Mouse (Mus musculus) limb, embryonic 11.5 days (tissue): ENCODE data around the gene Pdlim4. TPM values are rescaled to one million over a fixed set of nuclear protein-coding genes. Genes with fewer than 3 reads are reported as not detected.
"Not testable (repeated sequence)": the region's sequence is repeated elsewhere in the genome, so short reads cannot be mapped to it uniquely, and the experiment has no call there.

Experiments used
- ATAC-seq: fragments of 200-750 bp; cut with Nextera tagmentation; 2 replicates; pipeline ENCODE4 v1.8.0; 2017; ENCODE audit warnings: low read depth; ENCODE audit not compliant: insufficient number of reproducible peaks, low FRiP score, low TSS enrichment
- DNase-seq: peaks from one replicate; pipeline ENCODE4 v3.0.0-alpha.2; 2015; ENCODE audit warnings: low spot score
- H3K27ac ChIP-seq: fragments of 300-500 bp; sonication (generic); replicated peaks from 2 replicates; pipeline ENCODE4 v1.5.1; 2014; ENCODE audit warnings: low read depth, mild to moderate bottlenecking, low read length
- H3K27me3 ChIP-seq: fragments of 300-500 bp; sonication (generic); 2 replicates; pipeline ENCODE4 v1.6.1; 2014; ENCODE audit warnings: mild to moderate bottlenecking, low read length, mixed read lengths; ENCODE audit not compliant: control insufficient read depth, insufficient read depth
- H3K36me3 ChIP-seq: fragments of 300-500 bp; sonication (generic); 2 replicates; pipeline ENCODE4 v1.6.1; 2014; ENCODE audit warnings: mild to moderate bottlenecking, low read length, moderate library complexity, mixed read lengths; ENCODE audit not compliant: control insufficient read depth, insufficient read depth
- H3K4me1 ChIP-seq: fragments of 300-500 bp; sonication (generic); 2 replicates; pipeline ENCODE4 v1.6.1; 2014; ENCODE audit warnings: low read length, mixed read lengths; ENCODE audit not compliant: control insufficient read depth, insufficient read depth
- H3K4me2 ChIP-seq: fragments of 300-500 bp; sonication (generic); 2 replicates; pipeline ENCODE4 v1.6.1; 2014; ENCODE audit warnings: low read depth, mild to moderate bottlenecking, moderate library complexity; ENCODE audit not compliant: severe bottlenecking
- H3K4me3 ChIP-seq: fragments of 300-500 bp; sonication (generic); 2 replicates; pipeline ENCODE4 v1.5.1; 2014; ENCODE audit warnings: low read depth, low read length
- H3K9ac ChIP-seq: fragments of 300-500 bp; sonication (generic); 2 replicates; pipeline ENCODE4 v1.6.1; 2014; ENCODE audit warnings: mild to moderate bottlenecking, low read length
- H3K9me3 ChIP-seq: fragments of 300-500 bp; sonication (generic); 2 replicates; pipeline ENCODE4 v1.6.1; 2016; ENCODE audit warnings: low read length; ENCODE audit not compliant: control insufficient read depth
- WGBS: fragments of 180-500 bp; shearing (Covaris S2); extraction: QIAGEN DNeasy Blood & Tissue Kit; methylation state at CpG from one replicate; pipeline ENCODE4 v1.1.7; 2014; 5-methylcytosine and 5-hydroxymethylcytosine counted together
- polyA plus RNA-seq: library from polyadenylated mRNA; unstranded; fragments of >200 nt; fragmentation: Nextera tagmentation; extraction: Ambion mirVana; gene quantifications from 2 replicates; pipeline ENCODE4 v1.2.1, GENCODE M21; 2014

Gene Pdlim4
- polyA plus RNA-seq, 1 experiment from 2014 or later, result 178 TPM

DNA sequence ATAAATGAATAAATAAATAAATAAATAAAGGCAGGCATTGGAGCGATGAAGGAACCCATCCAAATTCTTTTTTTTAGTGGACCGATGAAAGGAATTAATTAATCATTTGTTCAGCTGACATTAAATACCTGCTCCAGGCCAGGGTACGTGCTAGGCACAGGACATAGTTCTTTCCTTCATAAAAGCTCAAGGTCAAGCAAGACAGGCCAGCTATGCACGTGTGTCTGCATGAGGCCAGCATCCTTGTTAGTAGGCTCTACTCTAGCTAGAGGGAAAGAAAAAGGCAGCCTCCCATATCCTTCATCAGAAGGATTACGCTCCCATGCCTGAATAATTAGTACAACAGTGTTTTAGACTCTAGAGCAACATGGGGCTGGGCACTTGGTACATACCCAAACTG, 55.9 kb downstream of the Pdlim4 start:
- DNase-seq, result no peak
- no peak overlapping the region for H3K9ac ChIP-seq
- H3K36me3 ChIP-seq, result no peaks in the 10 kb centered on the region
- 84% methylated on average over 5 of the region's 5 CpGs for WGBS
- H3K4me2 ChIP-seq, result no peak overlapping the region
- no peaks in the 10 kb centered on the region for H3K27me3 ChIP-seq
- no peaks in the 10 kb centered on the region; the same call in 1 of the 2 replicates for H3K4me1 ChIP-seq
- no peaks in the 10 kb centered on the region for H3K9me3 ChIP-seq
- ATAC-seq, result no peak
- H3K27ac ChIP-seq, result no peak overlapping the region
- H3K4me3 ChIP-seq, result no peak overlapping the region

DNA sequence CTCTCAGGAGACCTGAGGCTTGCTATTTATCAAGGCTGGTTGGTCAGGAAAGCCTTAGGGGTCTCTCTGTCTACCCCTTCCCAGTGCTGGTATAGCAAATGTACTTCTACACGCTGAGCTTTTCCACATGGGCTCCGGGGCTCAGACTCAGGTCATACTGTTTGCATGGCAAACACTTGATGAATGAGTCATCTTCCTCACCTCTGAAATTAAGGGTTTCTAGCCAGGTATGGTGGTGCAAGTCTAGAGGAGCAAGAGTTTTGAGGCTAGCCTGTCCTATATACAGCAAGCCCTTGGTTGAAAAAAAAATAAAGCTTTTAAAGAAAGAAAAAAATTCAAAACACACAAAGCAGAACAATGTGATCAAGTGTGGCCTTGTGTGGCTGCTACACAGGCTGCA, 57.6 kb downstream of the Pdlim4 start:
- DNase-seq, result no peak
- WGBS, result 92% methylated on average over 2 of the region's 2 CpGs

DNA sequence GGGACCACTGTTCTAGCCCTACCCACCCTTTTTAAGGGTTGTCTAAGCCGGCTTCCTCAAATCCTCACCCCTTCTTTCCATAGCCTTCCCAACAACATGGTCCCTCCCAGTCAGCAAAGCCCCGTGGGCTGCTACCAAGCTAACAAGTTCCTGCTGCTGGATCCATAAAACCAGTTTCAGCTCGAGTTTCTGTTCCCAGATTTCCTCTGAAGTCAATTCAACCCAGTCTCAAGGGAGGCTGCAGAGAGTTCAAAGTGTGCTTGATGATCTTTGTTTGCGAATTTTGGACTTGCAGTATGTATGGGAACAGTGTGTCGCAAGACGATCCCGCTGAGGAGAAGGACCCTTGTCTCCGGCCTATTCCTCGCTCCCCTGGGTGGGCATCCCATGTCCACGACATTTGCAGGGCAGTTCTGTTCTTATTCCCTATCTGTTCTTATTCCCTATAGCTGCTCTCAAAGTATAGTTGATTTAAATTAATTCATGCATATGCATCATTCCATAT, 60.3 kb downstream of the Pdlim4 start:
- Histone ChIP-seq H3K36me3 (no peaks in the 10 kb centered on the region), H3K27me3 (no peaks in the 10 kb centered on the region), H3K9me3 (no peaks in the 10 kb centered on the region), H3K4me1 (no peaks in the 10 kb centered on the region; the same call in 1 of the 2 replicates), H3K27ac (no peak overlapping the region), H3K9ac (no peak overlapping the region), H3K4me2 (no peak overlapping the region), H3K4me3 (no peak overlapping the region)
- no peak for ATAC-seq
- WGBS, result 63% methylated on average over 10 of the region's 10 CpGs
- peak; percentile 27 for DNase-seq

More for the DNA sequence above, 57.6 kb downstream of the Pdlim4 start:
- Histone ChIP-seq H3K9me3 (no peaks in the 10 kb centered on the region), H3K4me2 (no peak overlapping the region), H3K9ac (no peak overlapping the region), H3K4me3 (no peak overlapping the region), H3K36me3 (no peaks in the 10 kb centered on the region), H3K4me1 (no peaks in the 10 kb centered on the region; the same call in 1 of the 2 replicates), H3K27me3 (no peaks in the 10 kb centered on the region), H3K27ac (no peak overlapping the region)
- no peak for ATAC-seq

DNA sequence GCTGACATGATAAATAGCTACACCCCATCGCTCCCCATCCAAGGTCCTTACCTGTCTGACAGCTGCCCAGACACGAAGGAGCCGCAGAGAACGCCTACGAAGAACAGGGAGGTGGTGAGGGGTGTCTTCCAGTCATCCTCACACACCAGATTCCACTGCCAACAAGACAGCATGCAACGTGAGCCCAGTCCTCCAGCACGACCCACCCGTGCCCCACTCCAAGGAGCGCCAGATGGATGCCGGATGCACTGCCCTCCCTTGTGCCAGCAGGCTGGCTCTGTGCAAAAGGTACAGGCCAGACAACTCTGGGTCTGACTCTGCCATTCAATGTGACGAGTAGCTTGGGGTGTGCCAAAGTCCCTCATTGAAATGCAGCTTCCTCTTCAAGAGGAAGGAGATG, 61.1 kb downstream of the Pdlim4 start:
- H3K36me3 ChIP-seq, result no peaks in the 10 kb centered on the region
- ATAC-seq (no peak), DNase-seq (no peak)
- WGBS, result 87% methylated on average over 11 of the region's 11 CpGs
- H3K9ac ChIP-seq, result no peak overlapping the region
- H3K4me3 ChIP-seq, result no peak overlapping the region
- H3K4me2 ChIP-seq, result no peak overlapping the region
- H3K27me3 ChIP-seq, result no peaks in the 10 kb centered on the region
- H3K9me3 ChIP-seq, result no peaks in the 10 kb centered on the region
- no peak overlapping the region for H3K27ac ChIP-seq
- no peaks in the 10 kb centered on the region; the same call in 1 of the 2 replicates for H3K4me1 ChIP-seq

DNA sequence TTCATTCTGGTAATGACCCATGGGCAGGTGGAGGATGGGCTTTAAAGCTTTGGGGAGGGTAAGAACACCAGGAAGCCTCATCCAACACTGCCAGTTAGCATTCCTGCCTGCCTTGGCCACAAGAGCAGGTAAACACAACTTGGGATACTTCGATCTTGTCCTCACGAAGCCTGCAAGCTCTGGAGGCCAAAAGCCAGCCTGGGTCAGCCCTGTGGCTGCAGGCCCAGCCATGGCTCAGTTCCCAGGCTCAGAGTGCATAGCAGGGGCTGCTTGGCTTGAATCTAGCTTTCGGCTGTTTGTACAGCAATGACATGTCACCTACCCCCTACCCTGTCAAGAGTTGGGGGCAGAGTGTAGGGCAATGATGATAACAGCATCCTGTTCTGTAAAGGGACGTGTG, 61.9 kb downstream of the Pdlim4 start:
- no peaks in the 10 kb centered on the region for H3K36me3 ChIP-seq
- no peaks in the 10 kb centered on the region; the same call in 1 of the 2 replicates for H3K4me1 ChIP-seq
- H3K27me3 ChIP-seq, result no peaks in the 10 kb centered on the region
- no peak for DNase-seq
- H3K27ac ChIP-seq, result no peak overlapping the region
- H3K4me2 ChIP-seq, result no peak overlapping the region
- no peak overlapping the region for H3K4me3 ChIP-seq
- WGBS, result 63% methylated on average over 4 of the region's 4 CpGs
- no peaks in the 10 kb centered on the region for H3K9me3 ChIP-seq
- ATAC-seq, result no peak
- no peak overlapping the region for H3K9ac ChIP-seq

DNA sequence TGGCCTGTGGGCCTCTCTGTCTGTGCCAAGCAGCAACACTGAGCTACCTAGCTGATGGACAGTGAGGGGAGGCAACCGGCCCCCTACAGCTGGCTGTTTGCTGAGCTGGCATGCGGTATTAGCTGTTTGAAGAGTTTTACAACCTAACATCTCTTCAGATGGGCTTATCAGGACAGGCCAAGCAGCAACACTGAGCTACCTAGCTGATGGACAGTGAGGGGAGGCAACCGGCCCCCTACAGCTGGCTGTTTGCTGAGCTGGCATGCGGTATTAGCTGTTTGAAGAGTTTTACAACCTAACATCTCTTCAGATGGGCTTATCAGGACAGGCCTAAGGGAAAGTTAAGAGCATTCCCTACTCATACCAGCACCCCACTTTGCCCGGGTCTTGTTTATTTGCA, 62.5 kb downstream of the Pdlim4 start:
- H3K9ac ChIP-seq, H3K4me3 ChIP-seq, H3K27ac ChIP-seq, H3K4me1 ChIP-seq, H3K4me2 ChIP-seq, H3K27me3 ChIP-seq, ATAC-seq, H3K9me3 ChIP-seq, H3K36me3 ChIP-seq, DNase-seq: not testable (repeated sequence)
- 9% methylated on average over 5 of the region's 5 CpGs for whole genome bisulfite sequencing

Other genes with a start within 250 kb of the Pdlim4 start
- gene Gm12216, start 209.8 kb downstream of the Pdlim4 start, polyA plus RNA-seq, result 0.47 TPM in 1 of 2 replicates, not detected in the other
- gene Slc22a5, start 177.4 kb downstream of the Pdlim4 start, polyA plus RNA-seq, result 5.3 and 6.6 TPM in 2 replicates
- gene Slc22a21, start 88.7 kb downstream of the Pdlim4 start, polyA plus RNA-seq, result 2.6 and 2.9 TPM in 2 replicates
- gene Slc22a4, start 40.9 kb downstream of the Pdlim4 start, polyA plus RNA-seq, result 0.89 and 1.1 TPM in 2 replicates
- gene P4ha2, start 31.1 kb upstream of the Pdlim4 start, polyA plus RNA-seq, result 39.3 and 44.3 TPM in 2 replicates
- not detected in 2 replicates for gene Csf2, start 180.7 kb upstream of the Pdlim4 start, polyA plus RNA-seq
- gene Il3, start 198.3 kb upstream of the Pdlim4 start, polyA plus RNA-seq, result not detected in 2 replicates
- gene Acsl6, start 234.8 kb upstream of the Pdlim4 start, polyA plus RNA-seq, result 1.5 and 1.7 TPM in 2 replicates